Mouse (Mus musculus) gastrocnemius, adult 2 months (tissue): ENCODE results near the gene Gars. TPM values are rescaled to one million over a fixed set of nuclear protein-coding genes. Genes with fewer than 3 reads are reported as not detected.

Source experiments
- DNase-seq: peaks from one replicate; pipeline ENCODE4 v3.0.0; 2022
- H3K27ac ChIP-seq: fragments of 200-600 bp; 2 replicates; pipeline ENCODE4 v1.8.1; 2022; ENCODE audit warnings: mild to moderate bottlenecking
- H3K4me3 ChIP-seq: fragments of 200-600 bp; 2 replicates; pipeline ENCODE4 v1.8.1; 2022; ENCODE audit warnings: mild to moderate bottlenecking, moderate library complexity
- CTCF ChIP-seq: fragments of 200-600 bp; IDR thresholded peaks from 2 replicates; pipeline ENCODE4 v1.8.1; 2022; ENCODE audit warnings: antibody characterized with exemption, mild to moderate bottlenecking, moderate library complexity
- intact Hi-C: fragments of 180-260 bp; cut with DNase I; formaldehyde crosslinking; loops from one replicate; pipeline ENCODE4 v1.15.1; 2025
- total RNA-seq, 2 experiments: library from RNA; stranded (reverse); gene quantifications; 2 replicates each; pipeline ENCODE4 v1.2.3; 2021

Gars gene
- total RNA-seq, 2 experiments from 2014 or later, result 60.2 to 61.6 TPM

GRCm38 (mm10) chr6:55009391-55010230 is 28.2 kb upstream of the Gars start:
- Histone ChIP-seq H3K4me3 (no peak overlapping the region), H3K27ac (peak overlapping the region; percentile 8; the same call in 1 of the 2 replicates)
- no peak for TF ChIP-seq CTCF
- intact Hi-C loops, result no loop called here
- no peak for DNase-seq

- H3K27ac ChIP-seq, result no peak overlapping the region
- TF ChIP-seq CTCF, result no peak
- no peak for DNase-seq
- intact Hi-C loops, result no loop called here
- no peak overlapping the region for H3K4me3 ChIP-seq
These were observed 27.3 kb upstream of the Gars start for GRCm38 (mm10) chr6:55010330-55011091.

GRCm38 (mm10) chr6:55012516-55012915 is 25.3 kb upstream of the Gars start:
- intact Hi-C loops, result no loop called here
- Histone ChIP-seq H3K4me3 (no peak overlapping the region), H3K27ac (no peak overlapping the region)
- TF ChIP-seq CTCF, result no peak
- DNase-seq, result no peak

- intact Hi-C loops, result no loop called here
- no peak overlapping the region for H3K4me3 ChIP-seq
- H3K27ac ChIP-seq, result no peak overlapping the region
- no peak for DNase-seq
- no peak for TF ChIP-seq CTCF
These were observed 23.6 kb upstream of the Gars start for GRCm38 (mm10) chr6:55014184-55014583.

GRCm38 (mm10) chr6:55016236-55016635 is 21.6 kb upstream of the Gars start:
- H3K27ac ChIP-seq, result no peak overlapping the region
- peak; percentile 63 for TF ChIP-seq CTCF
- DNase-seq, result peak; percentile 48

GRCm38 (mm10) chr6:55016710-55017583 is 20.9 kb upstream of the Gars start:
- DNase-seq, result peak; percentile 62
- Histone ChIP-seq H3K27ac (peak overlapping the region; percentile 31; the same call in 1 of the 2 replicates), H3K4me3 (peak overlapping the region; percentile 55)
- peak; percentile 86 for TF ChIP-seq CTCF
- intact Hi-C loops, result loop anchor here (1.0 kb wide), 2 partner anchors 100 to 150 kb away; no protein-coding TSS in a partner anchor

More at GRCm38 (mm10) chr6:55016236-55016635, 21.6 kb upstream of the Gars start:
- intact Hi-C loops, result loop anchor here (1.0 kb wide), 1 partner anchor 99 kb away; no protein-coding TSS in a partner anchor
- H3K4me3 ChIP-seq, result peak overlapping the region; percentile 55; the same call in 1 of the 2 replicates

GRCm38 (mm10) chr6:55018417-55018816 is 19.4 kb upstream of the Gars start:
- no peak for DNase-seq
- Histone ChIP-seq H3K27ac (no peak overlapping the region), H3K4me3 (no peak overlapping the region)
- intact Hi-C loops, result no loop called here
- TF ChIP-seq CTCF, result no peak

- DNase-seq, result no peak
- H3K27ac ChIP-seq, result no peak overlapping the region
- no peak for TF ChIP-seq CTCF
- no peak overlapping the region for H3K4me3 ChIP-seq
- intact Hi-C loops, result no loop called here
These were observed 16.0 kb upstream of the Gars start for GRCm38 (mm10) chr6:55021806-55022205.

GRCm38 (mm10) chr6:55027642-55028041 is 10.2 kb upstream of the Gars start:
- no peak for TF ChIP-seq CTCF
- Histone ChIP-seq H3K27ac (no peak overlapping the region), H3K4me3 (no peak overlapping the region)
- DNase-seq, result no peak
- intact Hi-C loops, result no loop called here

- H3K4me3 ChIP-seq, result no peak overlapping the region
- no peak for TF ChIP-seq CTCF
- intact Hi-C loops, result loop anchor here (5.0 kb wide), 2 partner anchors 224 to 444 kb away; no protein-coding TSS in a partner anchor
- DNase-seq, result no peak
- no peak overlapping the region for H3K27ac ChIP-seq
These were observed 1.1 kb upstream of the Gars start for GRCm38 (mm10) chr6:55036731-55037130.

- Histone ChIP-seq H3K27ac (peak overlapping the region; percentile 97), H3K4me3 (peak overlapping the region; percentile 99)
- TF ChIP-seq CTCF, result no peak
- intact Hi-C loops, result loop anchor here (5.0 kb wide), 2 partner anchors 227 to 447 kb away; no protein-coding TSS in a partner anchor
- DNase-seq, result peak; percentile 42
These were observed 1.1 kb downstream of the Gars start for GRCm38 (mm10) chr6:55038671-55039445.

- intact Hi-C loops, result loop anchor here (5.0 kb wide), 2 partner anchors 227 to 447 kb away; no protein-coding TSS in a partner anchor
- DNase-seq, result no peak
- Histone ChIP-seq H3K27ac (no peak overlapping the region), H3K4me3 (peak overlapping the region; percentile 99)
- TF ChIP-seq CTCF, result no peak
These were observed 1.6 kb downstream of the Gars start for GRCm38 (mm10) chr6:55039446-55039783.
